Mouse (Mus musculus) lung, embryonic 16.5 days (tissue): ENCODE measurements around the gene Usp44. TPM values are rescaled to one million over a fixed set of nuclear protein-coding genes. Genes with fewer than 3 reads are reported as not detected.

Experiments used
- ATAC-seq: fragments of 200-750 bp; cut with Nextera tagmentation; 2 replicates; pipeline ENCODE4 v1.8.0; 2017; ENCODE audit warnings: low read depth, mild to moderate bottlenecking, moderate library complexity
- H3K27ac ChIP-seq: fragments of 300-500 bp; sonication (generic); 2 replicates; pipeline ENCODE4 v1.5.1; 2014; ENCODE audit warnings: mild to moderate bottlenecking, control low read depth, low read length
- H3K27me3 ChIP-seq: fragments of 300-500 bp; sonication (generic); 2 replicates; pipeline ENCODE4 v1.6.1; 2014; ENCODE audit warnings: low read depth, low read length, mixed read lengths; ENCODE audit not compliant: control insufficient read depth, insufficient read depth
- H3K36me3 ChIP-seq: fragments of 300-500 bp; sonication (generic); 2 replicates; pipeline ENCODE4 v1.6.1; 2014; ENCODE audit warnings: low read length; ENCODE audit not compliant: control insufficient read depth, insufficient read depth
- H3K4me1 ChIP-seq: fragments of 300-500 bp; sonication (generic); replicated peaks from 2 replicates; pipeline ENCODE4 v1.6.1; 2014; ENCODE audit warnings: low read length, mixed read lengths; ENCODE audit not compliant: control insufficient read depth, insufficient read depth
- H3K4me2 ChIP-seq: fragments of 300-500 bp; sonication (generic); 2 replicates; pipeline ENCODE4 v1.6.1; 2014; ENCODE audit warnings: low read depth, low read length, control low read depth
- H3K4me3 ChIP-seq: fragments of 300-500 bp; sonication (generic); 2 replicates; pipeline ENCODE4 v1.5.1; 2014; ENCODE audit warnings: mild to moderate bottlenecking, low read length, control low read depth
- H3K9ac ChIP-seq: fragments of 300-500 bp; sonication (generic); 2 replicates; pipeline ENCODE4 v1.6.1; 2014; ENCODE audit warnings: low read length, control low read depth
- H3K9me3 ChIP-seq: fragments of 300-500 bp; sonication (generic); 2 replicates; pipeline ENCODE4 v1.6.1; 2016; ENCODE audit warnings: low read length; ENCODE audit not compliant: control insufficient read depth
- WGBS: fragments of 180-500 bp; shearing (Covaris S2); extraction: QIAGEN DNeasy Blood & Tissue Kit; methylation state at CpG from one replicate; pipeline ENCODE4 v1.1.7; 2014; 5-methylcytosine and 5-hydroxymethylcytosine counted together
- polyA plus RNA-seq: library from polyadenylated mRNA; unstranded; fragments of >200 nt; fragmentation: Nextera tagmentation; extraction: Ambion mirVana; gene quantifications from 2 replicates; pipeline ENCODE4 v1.2.1, GENCODE M21; 2015

The Usp44 gene
- polyA plus RNA-seq, 1 experiment from 2014 or later: 0.28 TPM

DNA sequence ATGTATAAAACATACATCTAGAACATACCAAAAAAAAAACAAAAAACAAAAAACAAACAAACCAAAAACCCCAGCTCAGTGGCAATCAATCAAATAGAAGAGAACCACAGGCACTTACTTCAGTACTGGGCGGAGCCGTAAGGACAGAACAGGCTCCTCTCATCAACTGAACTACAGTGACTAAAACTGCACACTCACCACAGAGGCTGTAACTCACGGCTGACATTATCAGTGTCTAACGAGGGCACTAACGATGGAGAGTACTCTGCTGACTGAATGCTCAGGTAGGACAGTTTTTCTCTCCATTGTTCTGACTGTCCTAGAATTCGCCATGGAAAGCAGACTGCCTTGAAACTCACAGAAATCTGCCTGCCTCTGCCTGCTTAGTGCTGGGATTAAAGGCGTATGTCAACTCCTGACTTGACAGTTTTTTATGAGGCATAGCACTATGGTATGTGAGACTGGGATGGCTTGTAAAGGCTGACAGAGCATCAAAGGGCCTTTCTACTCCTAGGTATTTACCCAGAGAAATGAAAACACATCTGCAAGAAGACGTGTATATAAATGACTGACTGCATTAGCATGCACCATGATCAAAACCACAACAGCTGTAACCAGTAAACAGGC lies 51.5 kb downstream of the Usp44 start:
- no peaks in the 10 kb centered on the region; the same call in 1 of the 2 replicates for H3K4me1 ChIP-seq
- H3K27me3 ChIP-seq: no peaks in the 10 kb centered on the region
- H3K4me2 ChIP-seq: no peak overlapping the region
- no peaks in the 10 kb centered on the region for H3K9me3 ChIP-seq
- WGBS: 82% methylated on average over 8 of the region's 8 CpGs
- peaks cover 27% of the 10 kb centered on the region for H3K36me3 ChIP-seq
- no peak for ATAC-seq
- H3K27ac ChIP-seq: no peak overlapping the region
- no peak overlapping the region for H3K9ac ChIP-seq
- no peak overlapping the region for H3K4me3 ChIP-seq

DNA sequence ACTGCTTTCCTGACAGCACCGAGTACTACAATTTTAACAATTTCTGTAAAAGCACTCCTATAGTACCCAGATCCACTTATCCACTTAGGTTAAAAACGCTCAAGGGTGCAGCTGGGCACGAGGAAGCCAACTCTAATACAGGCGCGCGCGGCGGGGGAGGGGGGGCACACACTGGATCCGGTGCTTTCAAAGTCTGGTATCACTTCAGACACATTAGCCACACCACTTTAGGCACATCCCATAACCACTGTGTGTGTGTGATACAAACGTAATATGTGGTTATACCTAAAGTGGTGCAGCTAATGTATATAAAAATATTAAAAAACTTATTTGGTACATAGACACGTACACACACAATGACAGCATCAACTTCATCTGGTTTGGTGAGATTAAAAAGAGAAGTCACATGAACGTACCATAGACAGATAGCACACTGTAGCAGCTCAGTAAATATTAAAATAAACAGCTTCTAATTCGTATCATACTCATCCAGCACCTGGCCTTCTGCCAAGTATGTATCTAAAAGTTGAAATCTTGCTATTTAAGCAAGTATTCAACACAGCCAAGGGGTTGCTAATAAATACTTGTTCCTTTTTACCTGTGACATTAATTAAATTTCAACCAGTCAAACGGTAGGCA lies 54.6 kb downstream of the Usp44 start:
- WGBS: 79% methylated on average over 14 of the region's 14 CpGs
- Histone ChIP-seq H3K27me3 (no peaks in the 10 kb centered on the region), H3K9ac (no peak overlapping the region), H3K27ac (no peak overlapping the region), H3K36me3 (peaks cover 20% of the 10 kb centered on the region), H3K9me3 (no peaks in the 10 kb centered on the region), H3K4me1 (peaks cover 8% of the 10 kb centered on the region), H3K4me3 (no peak overlapping the region), H3K4me2 (no peak overlapping the region)
- ATAC-seq: no peak

DNA sequence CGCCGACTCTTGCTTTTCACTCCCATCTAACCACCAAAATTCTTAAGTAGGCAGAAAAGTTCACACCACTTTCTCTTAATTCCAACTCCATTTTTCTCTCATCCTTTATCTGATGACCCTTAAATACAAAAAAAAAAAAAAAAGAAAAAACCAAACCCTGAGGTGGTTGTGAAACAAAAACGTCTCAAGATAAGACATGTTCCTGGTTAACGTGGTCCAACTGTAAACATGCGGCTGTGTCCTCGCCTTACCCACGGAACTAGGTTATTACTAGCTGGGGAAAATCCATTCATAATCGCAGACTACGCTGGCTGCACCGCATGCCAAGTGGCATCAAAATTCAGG lies 57.2 kb downstream of the Usp44 start:
- Histone ChIP-seq H3K9ac (peak overlapping the region; percentile 76), H3K9me3 (no peaks in the 10 kb centered on the region), H3K4me3 (peak overlapping the region; percentile 62), H3K4me2 (peak overlapping the region; percentile 88), H3K36me3 (peaks cover 17% of the 10 kb centered on the region), H3K27me3 (no peaks in the 10 kb centered on the region), H3K27ac (no peak overlapping the region; the same call in 1 of the 2 replicates), H3K4me1 (peaks cover 8% of the 10 kb centered on the region)
- WGBS: 9% methylated on average over 10 of the region's 10 CpGs
- no peak for ATAC-seq

DNA sequence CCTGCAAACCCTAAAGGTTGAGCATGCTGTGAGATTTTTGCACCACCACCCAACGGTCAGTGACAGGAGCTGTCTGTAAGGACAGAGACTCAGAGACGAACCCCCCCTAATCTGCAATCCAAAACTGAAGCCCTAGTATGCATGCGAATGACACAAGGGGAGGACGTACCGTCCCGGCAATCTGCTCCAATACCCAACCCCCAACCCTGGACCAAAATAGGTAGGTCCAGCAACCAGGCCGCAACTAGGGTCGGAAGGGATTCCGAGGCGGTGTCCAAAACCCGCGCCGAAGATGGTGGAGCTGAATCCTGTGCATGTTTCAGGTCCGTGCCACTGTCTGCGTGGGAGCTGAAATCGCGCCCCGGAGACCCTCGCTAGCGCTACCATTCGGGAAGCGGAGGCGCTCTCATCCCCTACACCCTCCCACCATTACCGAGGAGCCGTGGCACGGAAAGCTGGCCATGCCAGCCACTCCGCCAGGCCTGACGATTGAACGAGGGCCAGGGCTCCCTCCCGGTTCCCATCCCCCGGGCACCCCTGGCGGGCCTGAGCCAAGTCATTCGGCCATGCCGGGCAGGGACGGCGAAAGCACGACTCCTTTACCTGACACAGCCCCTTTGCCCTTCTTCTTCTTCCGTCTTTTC lies 57.7 kb downstream of the Usp44 start:
- under 1% methylated on average over 37 of the region's 38 CpGs for WGBS
- Histone ChIP-seq H3K9ac (peak overlapping the region; percentile 76), H3K4me3 (peak overlapping the region; percentile 62), H3K9me3 (no peaks in the 10 kb centered on the region), H3K36me3 (peaks cover 17% of the 10 kb centered on the region), H3K4me2 (peak overlapping the region; percentile 88), H3K27me3 (no peaks in the 10 kb centered on the region), H3K27ac (peak overlapping the region; percentile 81), H3K4me1 (peaks cover 8% of the 10 kb centered on the region)
- peak; percentile 57 for ATAC-seq

DNA sequence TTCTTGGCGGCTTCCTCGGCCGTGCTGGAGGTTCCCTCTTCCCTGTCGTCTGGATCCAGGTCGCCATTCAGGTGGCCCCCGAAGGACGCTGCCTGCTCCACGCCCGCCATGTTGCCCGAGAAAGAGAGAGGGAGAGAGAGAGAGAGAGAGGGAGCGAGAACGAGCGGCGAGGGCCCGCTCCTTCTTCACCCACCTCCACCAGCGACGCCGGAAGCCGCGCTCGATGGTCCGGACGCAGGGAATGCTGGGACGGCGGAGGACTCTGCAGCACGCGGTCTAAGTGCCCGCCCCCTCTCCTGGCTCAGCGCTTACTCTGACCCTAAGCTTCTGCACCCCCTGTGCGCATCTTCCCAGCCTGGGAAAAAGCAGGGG lies 58.2 kb downstream of the Usp44 start:
- Histone ChIP-seq H3K9ac (peak overlapping the region; percentile 76), H3K4me1 (peaks cover 8% of the 10 kb centered on the region), H3K4me2 (peak overlapping the region; percentile 88), H3K4me3 (peak overlapping the region; percentile 62), H3K27me3 (no peaks in the 10 kb centered on the region), H3K9me3 (no peaks in the 10 kb centered on the region), H3K36me3 (peaks cover 15% of the 10 kb centered on the region), H3K27ac (peak overlapping the region; percentile 81)
- ATAC-seq: peak; percentile 99
- WGBS: under 1% methylated on average over 27 of the region's 30 CpGs

DNA sequence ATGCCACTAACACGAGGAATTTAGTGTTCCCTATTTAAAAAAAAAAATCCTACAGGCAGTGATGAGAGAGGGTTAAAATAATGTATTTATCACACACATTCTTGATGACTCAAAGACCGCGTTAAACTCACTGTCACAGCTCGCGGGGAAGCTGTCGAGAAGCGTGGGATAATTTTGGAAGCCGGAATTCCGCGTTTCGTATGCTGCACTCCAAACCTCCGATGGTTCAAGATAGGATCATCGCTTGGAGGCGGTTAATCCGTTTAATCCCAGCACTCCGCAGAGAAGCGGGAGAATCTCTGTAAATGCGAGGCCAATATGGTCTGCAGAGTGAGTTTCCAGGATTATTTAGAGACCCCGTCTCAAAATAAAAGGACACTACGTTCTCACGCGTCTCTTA lies 58.6 kb downstream of the Usp44 start:
- no peaks in the 10 kb centered on the region for H3K9me3 ChIP-seq
- peaks cover 11% of the 10 kb centered on the region for H3K36me3 ChIP-seq
- peak overlapping the region; percentile 62 for H3K4me3 ChIP-seq
- H3K9ac ChIP-seq: peak overlapping the region; percentile 76
- H3K4me1 ChIP-seq: peaks cover 8% of the 10 kb centered on the region
- peak; percentile 5; the same call in 1 of the 2 replicates for ATAC-seq
- WGBS: under 1% methylated on average over 22 of the region's 22 CpGs
- peak overlapping the region; percentile 88 for H3K4me2 ChIP-seq
- H3K27me3 ChIP-seq: no peaks in the 10 kb centered on the region
- H3K27ac ChIP-seq: peak overlapping the region; percentile 44

DNA sequence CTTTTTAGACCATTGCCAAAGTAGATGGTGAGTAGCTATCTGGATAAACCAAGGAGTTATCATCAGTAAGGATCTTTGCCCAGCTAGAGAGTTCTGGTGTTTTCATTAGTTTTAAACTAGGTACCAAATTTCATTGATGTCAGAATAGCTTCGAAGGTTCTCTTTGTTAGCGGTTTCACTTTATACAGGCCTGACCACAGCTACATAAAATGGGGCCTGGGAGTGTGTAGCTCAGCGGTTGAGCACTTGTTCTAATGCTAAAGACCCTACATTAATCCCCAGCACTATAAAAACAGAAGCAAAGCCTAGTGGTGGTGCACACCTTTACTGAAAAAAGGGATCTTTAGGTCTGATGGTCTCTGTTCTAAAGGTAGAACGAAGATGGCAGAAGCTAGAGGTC lies 59.2 kb downstream of the Usp44 start:
- 71% methylated on average over 4 of the region's 4 CpGs for WGBS
- peak overlapping the region; percentile 62; the same call in 1 of the 2 replicates for H3K4me3 ChIP-seq
- no peaks in the 10 kb centered on the region for H3K9me3 ChIP-seq
- peaks cover 8% of the 10 kb centered on the region for H3K4me1 ChIP-seq
- no peak overlapping the region for H3K27ac ChIP-seq
- H3K27me3 ChIP-seq: no peaks in the 10 kb centered on the region
- H3K4me2 ChIP-seq: no peak overlapping the region
- peaks cover 7% of the 10 kb centered on the region for H3K36me3 ChIP-seq
- no peak for ATAC-seq
- H3K9ac ChIP-seq: no peak overlapping the region

DNA sequence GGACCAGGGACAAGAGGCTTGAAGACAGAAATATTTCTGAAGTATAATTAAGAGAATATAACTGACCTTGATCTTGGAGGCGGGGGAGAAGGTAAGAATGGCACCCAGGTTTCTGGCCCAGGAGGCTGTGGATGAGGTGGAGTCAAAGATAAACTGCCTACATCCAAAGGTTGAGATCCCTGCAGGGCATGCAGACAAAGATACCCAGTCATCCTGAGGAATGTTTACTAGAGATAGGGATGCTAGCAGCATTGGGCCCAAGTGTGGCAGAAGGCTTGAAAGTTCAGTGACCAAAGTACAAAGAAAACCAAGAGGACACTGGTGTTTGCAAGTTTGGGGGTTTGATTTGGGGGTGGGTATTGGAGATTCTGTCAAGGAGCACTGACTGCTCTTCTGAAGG lies 59.7 kb downstream of the Usp44 start:
- Histone ChIP-seq H3K36me3 (peaks cover 4% of the 10 kb centered on the region), H3K9ac (no peak overlapping the region), H3K4me2 (no peak overlapping the region), H3K27ac (no peak overlapping the region), H3K4me3 (no peak overlapping the region), H3K27me3 (no peaks in the 10 kb centered on the region), H3K9me3 (no peaks in the 10 kb centered on the region), H3K4me1 (peaks cover 8% of the 10 kb centered on the region)
- 87% methylated on average over 1 of the region's 1 CpGs for WGBS
- no peak for ATAC-seq

DNA sequence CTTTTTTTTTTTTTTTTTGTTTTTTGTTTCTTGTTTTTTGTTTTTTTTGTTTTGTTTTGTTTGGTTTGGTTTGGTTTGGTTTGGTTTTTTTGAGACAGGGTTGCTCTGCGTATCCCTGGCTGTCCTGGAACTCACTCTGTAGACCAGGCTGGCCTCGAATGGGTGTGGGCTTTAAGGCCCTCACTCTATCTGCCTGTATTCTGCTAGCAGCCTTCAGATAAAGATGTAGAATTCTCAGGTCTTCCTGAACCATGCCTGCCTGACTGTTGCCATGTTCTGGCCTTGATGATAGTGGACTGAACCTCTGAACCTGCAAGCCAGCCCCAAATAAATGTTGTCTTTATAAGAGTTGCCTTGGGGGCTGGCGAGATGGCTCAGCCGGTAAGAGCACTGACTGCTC lies 61.2 kb downstream of the Usp44 start:
- no peaks in the 10 kb centered on the region for H3K27me3 ChIP-seq

More for the DNA sequence above, 61.2 kb downstream of the Usp44 start:
- no peak for ATAC-seq
- H3K4me2 ChIP-seq: no peak overlapping the region
- H3K36me3 ChIP-seq: no peaks in the 10 kb centered on the region
- H3K27ac ChIP-seq: no peak overlapping the region
- H3K9ac ChIP-seq: no peak overlapping the region
- no peaks in the 10 kb centered on the region for H3K9me3 ChIP-seq
- peaks cover 8% of the 10 kb centered on the region for H3K4me1 ChIP-seq
- WGBS: 84% methylated on average over 4 of the region's 4 CpGs
- H3K4me3 ChIP-seq: no peak overlapping the region
